Comparison of ENCODE assay signal across 35 mouse cellular contexts in genomic region chr11:121137682-121138081, GRCm38 (mm10). TPM values are rescaled to one million over a fixed set of nuclear protein-coding genes. Genes with fewer than 3 reads are reported as not detected.
DNase-seq lines count a peak whose midpoint lies in the region; ATAC-seq and TF ChIP-seq lines count a peak whose summit lies in the region.
"Had no signal": no experiment of that assay in that cellular context is flagged by ENCODE, and none has a peak within 500 bp of the region (broad histone marks: within the 10 kb centered on the region; RNA-seq: fewer than 3 reads in every experiment).

No protein-coding gene starts in this region.

- H3K27ac ChIP-seq in kidney, adult 2 months (ENCODE audit: insufficient read depth, low read depth, low read length) = no peak overlapping the region
- H3K27ac ChIP-seq in testis, adult 2 months (ENCODE audit: control insufficient read depth, insufficient read depth, low read depth, low read length) = no peak overlapping the region
- H3K27ac ChIP-seq in liver, embryonic 16.5 days (ENCODE audit: low read length) = 0 out of 2 replicates have a peak overlapping the region, but pooled peaks have one; percentile 1
- no peak overlapping the region for H3K27ac ChIP-seq in heart, embryonic 10.5 days
- H3K27ac ChIP-seq: forebrain, embryonic 10.5 days; forebrain, embryonic 13.5 days; heart, embryonic 15.5 days; hindbrain, embryonic 10.5 days; hindbrain, embryonic 13.5 days had no signal

- peak; percentile 76 for ATAC-seq in liver, embryonic 16.5 days (ENCODE audit: low read depth)
- ATAC-seq: forebrain, embryonic 13.5 days; forebrain, embryonic 16.5 days; hindbrain, embryonic 16.5 days had no signal

- no peak for TF ChIP-seq CTCF in kidney, adult 2 months (conservative IDR thresholded peaks at IDR 0.05; ENCODE audit: insufficient read depth, insufficient read length, low read depth, low read length)
- no peak for TF ChIP-seq CTCF in testis, adult 2 months (IDR thresholded peaks at IDR 0.05; ENCODE audit: control insufficient read depth, insufficient read depth, insufficient replicate concordance, low read depth, low read length)

- no peak for TF ChIP-seq POLR2A in kidney, adult 2 months (IDR thresholded peaks at IDR 0.05; ENCODE audit: low read depth, low read length)
- TF ChIP-seq POLR2A in testis, adult 2 months (IDR thresholded peaks at IDR 0.05; ENCODE audit: control insufficient read depth, low read depth, low read length) = no peak

- no peak overlapping the region for H3K9ac ChIP-seq in liver, embryonic 16.5 days (ENCODE audit: low read depth, low read length)
- H3K9ac ChIP-seq: forebrain, embryonic 13.5 days; heart, embryonic 12.5 days; heart, embryonic 15.5 days; hindbrain, embryonic 13.5 days had no signal

- DNase-seq in kidney, adult 2 months = peak; percentile 16
- DNase-seq in kidney, adult 9 months = no peak
- no peak for DNase-seq in testis, postnatal 14 days (ENCODE audit: low spot score)
- no peak for DNase-seq in gastrocnemius, adult 8-10 months (ENCODE audit: low spot score in 2 of 2)
- DNase-seq in heart, embryonic 10.5 days (ENCODE audit: low spot score) = no peak
- DNase-seq: adrenal gland, adult 2 months; adrenal gland, postnatal 14 days; B cell, adult 2 months; cerebellum, adult 11 months; cerebellum, adult 2 months; cerebellum, adult 9-11 months; cerebellum, postnatal 25 days; gastrocnemius, postnatal 14 days; heart, adult 11 months; heart, postnatal 10 days; heart, postnatal 36 days had no signal

- H3K9me3 ChIP-seq in liver, embryonic 16.5 days (replicated peaks; ENCODE audit: control insufficient read depth, low read length) = no peaks in the 10 kb centered on the region
- H3K9me3 ChIP-seq in heart, embryonic 10.5 days = no peaks in the 10 kb centered on the region
- H3K9me3 ChIP-seq: forebrain, embryonic 10.5 days; forebrain, embryonic 13.5 days; G1E; heart, embryonic 12.5 days; heart, embryonic 15.5 days; hindbrain, embryonic 10.5 days; hindbrain, embryonic 13.5 days had no signal

- H3K4me2 ChIP-seq in liver, embryonic 16.5 days (ENCODE audit: low read depth, low read length) = no peak overlapping the region
- H3K4me2 ChIP-seq: forebrain, embryonic 13.5 days; heart, embryonic 12.5 days; heart, embryonic 15.5 days; hindbrain, embryonic 13.5 days had no signal

- H3K4me1 ChIP-seq in kidney, adult 2 months (ENCODE audit: control insufficient read depth, insufficient read depth, low read length) = no peaks in the 10 kb centered on the region
- peaks cover 10% of the 10 kb centered on the region for H3K4me1 ChIP-seq in testis, adult 2 months (ENCODE audit: control insufficient read depth, insufficient read depth, low read length)
- H3K4me1 ChIP-seq in liver, embryonic 16.5 days (ENCODE audit: control insufficient read depth, low read depth, low read length) = no peaks in the 10 kb centered on the region; the same call in 1 of the 2 replicates
- peaks cover 8% of the 10 kb centered on the region for H3K4me1 ChIP-seq in heart, embryonic 10.5 days
- H3K4me1 ChIP-seq: forebrain, embryonic 10.5 days; forebrain, embryonic 13.5 days; heart, embryonic 15.5 days; hindbrain, embryonic 10.5 days; hindbrain, embryonic 13.5 days had no signal

- H3K27me3 ChIP-seq in kidney, adult 2 months (replicated peaks; ENCODE audit: control insufficient read depth, insufficient read depth, low read length) = no peaks in the 10 kb centered on the region
- no peaks in the 10 kb centered on the region for H3K27me3 ChIP-seq in testis, adult 2 months (ENCODE audit: control insufficient read depth, insufficient read depth, low read length)
- no peaks in the 10 kb centered on the region for H3K27me3 ChIP-seq in liver, embryonic 16.5 days (ENCODE audit: control insufficient read depth, insufficient read depth, low read depth, low read length)
- 0 out of 2 replicates have a peak, but pooled peaks cover 10% of the 10 kb centered on the region for H3K27me3 ChIP-seq in heart, embryonic 10.5 days (ENCODE audit: insufficient read depth, poor library complexity, severe bottlenecking)
- H3K27me3 ChIP-seq: forebrain, embryonic 13.5 days; hindbrain, embryonic 13.5 days had no signal

- 70% methylated on average over 5 of the region's 5 CpGs for whole genome bisulfite sequencing in kidney, adult 2 months
- 67% methylated on average over 5 of the region's 5 CpGs for WGBS in liver, embryonic 16.5 days (ENCODE audit: insufficient replicate concordance)
- WGBS in heart, embryonic 10.5 days = 86% methylated on average over 5 of the region's 5 CpGs

- no peak overlapping the region for H3K4me3 ChIP-seq in kidney, adult 2 months (ENCODE audit: insufficient read depth, low read depth, low read length)
- peak overlapping the region; percentile 77 for H3K4me3 ChIP-seq in testis, adult 2 months (ENCODE audit: control insufficient read depth, low read depth, low read length)
- H3K4me3 ChIP-seq in liver, embryonic 16.5 days (ENCODE audit: low read depth, low read length) = no peak overlapping the region
- no peak overlapping the region for H3K4me3 ChIP-seq in heart, embryonic 10.5 days
- H3K4me3 ChIP-seq: forebrain, embryonic 10.5 days; forebrain, embryonic 13.5 days; heart, embryonic 12.5 days; heart, embryonic 15.5 days; hindbrain, embryonic 10.5 days; hindbrain, embryonic 13.5 days had no signal

- H3K36me3 ChIP-seq in kidney, adult 2 months (ENCODE audit: control insufficient read depth, insufficient read depth, low read length) = no peaks in the 10 kb centered on the region
- no peaks in the 10 kb centered on the region for H3K36me3 ChIP-seq in testis, adult 2 months (ENCODE audit: control insufficient read depth, insufficient read depth, low read length)
- no peaks in the 10 kb centered on the region for H3K36me3 ChIP-seq in liver, embryonic 16.5 days (ENCODE audit: control insufficient read depth, insufficient read depth)
- H3K36me3 ChIP-seq in heart, embryonic 10.5 days = no peaks in the 10 kb centered on the region
- H3K36me3 ChIP-seq: forebrain, embryonic 10.5 days; G1E; heart, embryonic 12.5 days; heart, embryonic 15.5 days; hindbrain, embryonic 10.5 days; hindbrain, embryonic 13.5 days had no signal

RNA-seq across cellular contexts. Expression of gene Tex19.1, which starts 8.3 kb away (rescaled TPM):
- not detected in 2 replicates for polyA plus RNA-seq in kidney, adult 2 months (2012; rRNA removed)
- polyA plus RNA-seq in testis, adult 2 months (2012; rRNA removed) = 11.7 and 16.1 TPM in 2 replicates
- polyA plus RNA-seq in liver, embryonic 16.5 days (2015; fragmentation: Nextera tagmentation; extraction: Ambion mirVana) = not detected in 2 replicates
- total RNA-seq in gastrocnemius, adult 8-10 months (2022) = not detected
- 0.10 and 0.14 TPM in 2 replicates for polyA plus RNA-seq in heart, embryonic 10.5 days (2016; fragmentation: Nextera tagmentation; extraction: Ambion mirVana)
- total RNA-seq: adrenal gland, adult 2 months; adrenal gland, postnatal 14 days; adrenal gland, postnatal 4 days; G1E; gastrocnemius, adult 18-20 months; gastrocnemius, postnatal 14 days; heart, adult 8-10 months; heart, postnatal 10 days; heart, postnatal 36 days had no signal
- polyA plus RNA-seq: cortical plate, adult 2 months; embryonic facial prominence, embryonic 11.5 days; embryonic facial prominence, embryonic 14.5 days; forebrain, embryonic 10.5 days; forebrain, embryonic 13.5 days; forebrain, embryonic 16.5 days; G1E; heart, embryonic 15.5 days; hindbrain, embryonic 10.5 days; hindbrain, embryonic 13.5 days; hindbrain, embryonic 16.5 days had no signal

RNA-seq across cellular contexts. Expression of gene Tex19.2, which starts 19.2 kb away (rescaled TPM):
- not detected in 2 replicates for polyA plus RNA-seq in kidney, adult 2 months (2012; rRNA removed)
- 23.9 and 27.6 TPM in 2 replicates for polyA plus RNA-seq in testis, adult 2 months (2012; rRNA removed)
- 0.05 TPM in 1 of 2 replicates, not detected in the other for polyA plus RNA-seq in liver, embryonic 16.5 days (2015; fragmentation: Nextera tagmentation; extraction: Ambion mirVana)
- not detected for total RNA-seq in gastrocnemius, adult 8-10 months (2022)
- polyA plus RNA-seq in heart, embryonic 10.5 days (2016; fragmentation: Nextera tagmentation; extraction: Ambion mirVana) = not detected in 2 replicates
- total RNA-seq: adrenal gland, adult 2 months; adrenal gland, postnatal 14 days; adrenal gland, postnatal 4 days; gastrocnemius, adult 18-20 months; gastrocnemius, postnatal 14 days; gastrocnemius, postnatal 4 days; heart, adult 8-10 months; heart, postnatal 10 days; heart, postnatal 36 days had no signal
- polyA plus RNA-seq: adrenal gland, adult 2 months; cerebellum, adult 2 months; cortical plate, adult 2 months; embryonic facial prominence, embryonic 11.5 days; embryonic facial prominence, embryonic 14.5 days; forebrain, embryonic 13.5 days; forebrain, embryonic 16.5 days; heart, embryonic 12.5 days; heart, embryonic 15.5 days; hindbrain, embryonic 10.5 days; hindbrain, embryonic 13.5 days; hindbrain, embryonic 16.5 days had no signal

RNA-seq across cellular contexts. Expression of gene Uts2r, which starts 22.4 kb away (rescaled TPM):
- polyA plus RNA-seq in kidney, adult 2 months (2012; rRNA removed) = not detected in 2 replicates
- polyA plus RNA-seq in testis, adult 2 months (2012; rRNA removed) = 0.31 and 0.35 TPM in 2 replicates
- 0.14 TPM in 1 of 2 replicates, not detected in the other for polyA plus RNA-seq in liver, embryonic 16.5 days (2015; fragmentation: Nextera tagmentation; extraction: Ambion mirVana)
- 1 to 10 TPM; 1.1 to 1.5 (median 1.3) TPM for total RNA-seq in gastrocnemius, adult 8-10 months (2022)
- polyA plus RNA-seq in heart, embryonic 10.5 days (2016; fragmentation: Nextera tagmentation; extraction: Ambion mirVana) = 0.08 TPM in 1 of 2 replicates, not detected in the other
- total RNA-seq: adrenal gland, adult 2 months; adrenal gland, postnatal 14 days; adrenal gland, postnatal 4 days; CH12.LX had no signal
- polyA plus RNA-seq: embryonic facial prominence, embryonic 11.5 days; forebrain, embryonic 10.5 days; G1E; heart, embryonic 12.5 days; heart, embryonic 15.5 days had no signal

RNA-seq across cellular contexts. Expression of gene Sectm1a, which starts 56.7 kb away (rescaled TPM):
- polyA plus RNA-seq in kidney, adult 2 months (2012; rRNA removed) = 2.1 and 2.8 TPM in 2 replicates
- polyA plus RNA-seq in testis, adult 2 months (2012; rRNA removed) = 8.9 and 9.0 TPM in 2 replicates
- polyA plus RNA-seq in liver, embryonic 16.5 days (2015; fragmentation: Nextera tagmentation; extraction: Ambion mirVana) = 0.89 and 1.8 TPM in 2 replicates
- total RNA-seq in gastrocnemius, adult 8-10 months (2022) = not detected
- not detected in 2 replicates for polyA plus RNA-seq in heart, embryonic 10.5 days (2016; fragmentation: Nextera tagmentation; extraction: Ambion mirVana)
- total RNA-seq: adrenal gland, adult 2 months; adrenal gland, postnatal 14 days; gastrocnemius, postnatal 14 days; gastrocnemius, postnatal 4 days; heart, adult 8-10 months; heart, postnatal 10 days; heart, postnatal 36 days had no signal
- polyA plus RNA-seq: cerebellum, adult 2 months; cortical plate, adult 2 months; embryonic facial prominence, embryonic 11.5 days; forebrain, embryonic 10.5 days; forebrain, embryonic 13.5 days; forebrain, embryonic 16.5 days; G1E; heart, embryonic 12.5 days; heart, embryonic 15.5 days; hindbrain, embryonic 10.5 days; hindbrain, embryonic 13.5 days; hindbrain, embryonic 16.5 days had no signal

Comparison
In these comparisons a context has a peak if more than half of its experiments do, and no peak if none do; other contexts are left out.
1. RNA of gene Tex19.1, which starts 8.3 kb away (polyA plus RNA-seq): 11.7 to 16.1 TPM in testis, adult 2 months; 0.10 to 0.14 TPM in heart, embryonic 10.5 days, not detected in kidney, adult 2 months and not detected in liver, embryonic 16.5 days; every median in the first group is over 10 times any median in the second.
2. RNA of gene Tex19.2, which starts 19.2 kb away (polyA plus RNA-seq): 23.9 to 27.6 TPM in testis, adult 2 months; 0.05 TPM in liver, embryonic 16.5 days, not detected in kidney, adult 2 months and not detected in heart, embryonic 10.5 days; every median in the first group is over 10 times any median in the second.